In the genomic region with DNA sequence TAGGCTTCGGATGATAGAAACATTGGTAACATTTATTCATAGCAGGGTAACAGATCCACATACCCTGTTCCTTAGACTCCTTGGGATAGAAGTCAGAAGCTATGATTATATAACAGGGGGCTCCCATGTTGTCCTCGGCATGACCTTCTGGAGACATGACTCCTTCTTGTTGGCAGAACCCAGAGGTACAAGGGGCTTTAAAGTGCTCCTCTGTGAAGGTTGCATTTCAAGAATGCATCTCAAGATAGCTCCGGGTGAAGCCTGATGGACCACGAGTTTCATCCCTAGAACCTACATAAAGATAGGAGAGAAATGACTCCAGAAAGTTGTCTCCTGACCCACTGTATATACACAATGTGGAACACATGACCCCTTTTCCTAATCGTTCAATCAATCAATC, we compare ENCODE assay signal across 27 mouse cellular contexts.
"Had no signal": no experiment of that assay in that cellular context is flagged by ENCODE, and none has a peak within 500 bp of the region (broad histone marks: within the 10 kb centered on the region; RNA-seq: fewer than 3 reads in every experiment).

No protein-coding gene starts in this region.

- H3K36me3 ChIP-seq: limb, embryonic 10.5 days; liver, embryonic 12.5 days; liver, embryonic 13.5 days; liver, embryonic 15.5 days; midbrain, embryonic 10.5 days; midbrain, embryonic 12.5 days; midbrain, embryonic 13.5 days; midbrain, embryonic 15.5 days; neural tube, embryonic 12.5 days had no signal

- H3K4me1 ChIP-seq: liver, embryonic 12.5 days; liver, embryonic 13.5 days; liver, embryonic 15.5 days; megakaryocyte, embryonic 14.5 days; neural tube, embryonic 12.5 days had no signal

- DNase-seq: liver; liver, embryonic 13.5 days; liver, postnatal 0 days; lung, adult 18-20 months; lung, adult 2 months; lung, embryonic 14.5 days; lung, postnatal 10 days; lung, postnatal 14 days; lung, postnatal 36 days; lung, postnatal 4 days; midbrain, embryonic 14.5 days had no signal

- H3K9me3 ChIP-seq: limb, embryonic 10.5 days; limb, embryonic 12.5 days; limb, embryonic 13.5 days; limb, embryonic 15.5 days; liver, embryonic 12.5 days; liver, embryonic 13.5 days; liver, embryonic 15.5 days; lung, embryonic 15.5 days; megakaryocyte, embryonic 14.5 days; midbrain, embryonic 10.5 days; midbrain, embryonic 12.5 days; midbrain, embryonic 13.5 days; midbrain, embryonic 15.5 days; neural tube, embryonic 12.5 days had no signal

- H3K27me3 ChIP-seq: limb, embryonic 12.5 days; limb, embryonic 13.5 days; limb, embryonic 15.5 days; liver, embryonic 12.5 days; liver, embryonic 13.5 days; liver, embryonic 15.5 days; lung, embryonic 15.5 days; megakaryocyte, embryonic 14.5 days; midbrain, embryonic 12.5 days; midbrain, embryonic 13.5 days; midbrain, embryonic 15.5 days; neural tube, embryonic 12.5 days had no signal

- H3K9ac ChIP-seq: limb, embryonic 12.5 days; limb, embryonic 13.5 days; limb, embryonic 15.5 days; liver, embryonic 12.5 days; liver, embryonic 13.5 days; liver, embryonic 14.5 days; liver, embryonic 15.5 days; liver, postnatal 0 days; lung, embryonic 14.5 days; lung, embryonic 15.5 days; midbrain, embryonic 12.5 days; midbrain, embryonic 13.5 days; midbrain, embryonic 15.5 days; neural tube, embryonic 12.5 days had no signal

- H3K4me3 ChIP-seq: limb, embryonic 10.5 days; limb, embryonic 12.5 days; limb, embryonic 13.5 days; limb, embryonic 15.5 days; liver, embryonic 12.5 days; liver, embryonic 13.5 days; liver, embryonic 15.5 days; lung, embryonic 15.5 days; megakaryocyte, embryonic 14.5 days; midbrain, embryonic 10.5 days; midbrain, embryonic 12.5 days; midbrain, embryonic 13.5 days; midbrain, embryonic 15.5 days; myocyte; neural tube, embryonic 12.5 days had no signal

- H3K27ac ChIP-seq: limb, embryonic 10.5 days; limb, embryonic 12.5 days; limb, embryonic 13.5 days; limb, embryonic 15.5 days; liver, embryonic 12.5 days; liver, embryonic 13.5 days; liver, embryonic 14.5 days; liver, embryonic 15.5 days; lung, embryonic 15.5 days; macrophage; midbrain, embryonic 10.5 days; midbrain, embryonic 12.5 days; midbrain, embryonic 13.5 days; midbrain, embryonic 15.5 days; neural tube, embryonic 12.5 days had no signal
